Mouse (Mus musculus): ENCODE measurements around the gene Stxbp3.

- TF ChIP-seq E2F4 (IDR thresholded peaks at IDR 0.05; ENCODE audit: borderline replicate concordance, low read depth, low read length) (no peak), RAD21 (IDR thresholded peaks at IDR 0.05; ENCODE audit: low read depth, low read length) (no peak), ZC3H11A (IDR thresholded peaks at IDR 0.05; ENCODE audit: low read depth, low read length) (no peak), CTCF (IDR thresholded peaks at IDR 0.05 in 2 of 3, conservative IDR thresholded peaks at IDR 0.05 in 1 of 3; ENCODE audit: control insufficient read depth in 1 of 3, insufficient read depth in 1 of 3, low read depth in 2 of 3, low read length in 3 of 3, poor library complexity in 1 of 3, severe bottlenecking in 1 of 3) (no peak), MEF2A (IDR thresholded peaks at IDR 0.05; ENCODE audit: extremely low read depth, insufficient replicate concordance, low read depth, low read length, poor library complexity, severe bottlenecking) (no peak), HCFC1 (IDR thresholded peaks at IDR 0.05; ENCODE audit: low read depth, low read length) (no peak), ZNF384 (IDR thresholded peaks at IDR 0.05; ENCODE audit: low read depth, low read length) (no peak)
Observed at GRCm38 (mm10) chr3:108846616-108847015, 6.3 kb upstream of the Stxbp3 start.
